Mouse (Mus musculus): ENCODE measurements around the gene Pdzd7.
"Not testable (repeated sequence)": the region's sequence is repeated elsewhere in the genome, so short reads cannot be mapped to it uniquely, and the experiment has no call there.

The Pdzd7 gene

GRCm38 (mm10) chr19:45058113-45058839 lies 12.8 kb upstream of the Pdzd7 start:
- DNase-seq: peak; percentile 95

DNA sequence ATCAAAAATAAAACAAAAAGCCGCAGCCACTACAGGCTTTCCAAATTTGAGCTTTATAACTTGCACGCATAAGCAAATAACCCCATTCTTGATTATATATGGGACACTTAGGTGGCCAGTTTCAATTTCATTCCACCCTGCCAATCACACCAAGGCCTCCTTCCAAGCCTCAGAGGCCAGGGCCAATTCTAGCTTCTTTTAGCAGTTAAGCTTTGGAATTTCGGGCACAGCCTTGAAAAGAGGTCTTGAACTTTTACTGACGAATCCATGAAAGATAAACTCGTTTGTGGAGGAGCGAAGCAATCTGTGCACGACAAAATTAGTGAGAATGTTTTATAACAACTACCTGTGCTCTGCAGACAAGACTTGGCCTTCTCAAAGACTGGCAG lies 12.2 kb upstream of the Pdzd7 start:
- no peak for DNase-seq

GRCm38 (mm10) chr19:45056908-45057698 lies 11.6 kb upstream of the Pdzd7 start:
- DNase-seq: peak; percentile 46

DNA sequence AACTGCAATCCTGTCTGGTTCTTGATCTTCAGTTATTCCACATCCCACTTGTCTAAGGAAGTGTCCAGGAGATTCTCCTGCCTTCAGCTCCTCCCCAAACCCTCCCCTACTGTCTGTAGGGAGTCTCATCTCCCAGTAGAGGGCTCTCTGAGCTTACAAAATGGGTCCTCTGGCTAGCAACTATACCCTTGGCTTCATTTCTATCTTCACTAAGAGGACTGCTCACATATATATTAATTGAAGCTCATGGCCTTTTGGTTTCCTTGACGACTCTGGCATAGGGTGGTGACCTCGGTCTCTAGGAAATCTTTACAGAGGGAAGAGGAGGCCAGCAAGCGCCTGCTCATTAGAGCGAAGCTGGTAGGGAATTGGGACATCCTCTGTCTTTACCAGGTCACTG lies 10.8 kb upstream of the Pdzd7 start:
- DNase-seq: no peak

GRCm38 (mm10) chr19:45054892-45055690 lies 9.6 kb upstream of the Pdzd7 start:
- no peak for DNase-seq

GRCm38 (mm10) chr19:45053451-45053850 lies 7.9 kb upstream of the Pdzd7 start:
- DNase-seq: no peak

DNA sequence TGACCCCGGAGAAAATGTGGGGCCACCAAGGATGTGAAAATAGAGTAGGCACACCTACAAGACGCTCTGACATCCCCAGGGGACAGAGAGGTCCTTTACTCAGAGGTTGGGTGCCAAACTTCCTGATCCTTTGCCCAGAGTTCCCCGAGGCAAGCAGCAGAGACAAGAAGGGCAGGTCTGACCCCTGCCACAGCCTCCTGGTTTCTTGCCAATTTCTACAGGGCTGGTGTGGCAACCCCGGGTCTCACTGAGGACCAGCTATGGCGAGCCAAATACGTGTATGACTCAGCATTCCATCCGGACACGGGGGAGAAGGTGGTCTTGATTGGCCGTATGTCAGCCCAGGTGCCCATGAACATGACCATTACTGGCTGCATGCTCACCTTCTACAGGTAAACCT lies 4.0 kb upstream of the Pdzd7 start:
- DNase-seq: no peak

DNA sequence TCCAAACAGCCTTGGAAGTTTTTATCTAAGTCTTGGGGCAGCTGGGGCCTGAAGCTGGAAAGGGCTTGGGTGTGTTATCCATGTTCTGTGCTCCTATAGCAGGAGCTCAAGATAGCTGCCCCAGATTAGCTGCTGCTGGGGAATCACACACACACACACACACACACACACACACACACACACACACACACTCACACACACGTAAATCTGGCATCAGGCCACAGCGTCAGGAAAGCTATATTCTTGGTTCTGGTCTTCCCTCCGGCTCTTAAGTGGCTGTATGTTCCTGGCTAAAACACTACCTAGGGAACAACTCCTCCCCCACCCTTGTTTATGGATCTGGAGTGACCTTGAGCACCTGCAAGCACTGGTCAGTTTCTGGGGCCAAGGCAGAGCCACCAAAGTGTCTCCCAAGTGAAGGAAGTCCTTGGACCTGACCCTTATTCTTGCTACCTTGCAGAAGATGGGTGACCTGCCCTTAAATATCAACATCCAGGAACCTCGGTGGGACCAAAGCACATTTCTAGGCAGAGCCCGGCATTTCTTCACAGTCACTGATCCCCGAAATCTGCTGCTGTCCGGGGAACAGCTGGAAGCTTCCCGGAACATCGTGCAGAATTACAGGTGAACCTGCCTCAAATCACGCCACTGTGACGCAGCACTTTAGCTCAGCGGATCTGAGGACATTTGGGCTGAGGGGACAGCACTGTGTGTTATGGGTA lies 3.3 kb upstream of the Pdzd7 start:
- no peak for DNase-seq

GRCm38 (mm10) chr19:45047935-45048643 lies 2.6 kb upstream of the Pdzd7 start:
- DNase-seq: peak; percentile 52

GRCm38 (mm10) chr19:45047417-45047934 lies 2.0 kb upstream of the Pdzd7 start, which contains the start of gene Sfxn3:
Gene Sfxn3, plus strand, starts transcription at chr19:45047503.
- peak; percentile 84 for DNase-seq

GRCm38 (mm10) chr19:45046523-45047321 lies 1.2 kb upstream of the Pdzd7 start:
- DNase-seq: peak; percentile 80

GRCm38 (mm10) chr19:45045236-45045635 lies 281 bp downstream of the Pdzd7 start:
- no peak for DNase-seq

DNA sequence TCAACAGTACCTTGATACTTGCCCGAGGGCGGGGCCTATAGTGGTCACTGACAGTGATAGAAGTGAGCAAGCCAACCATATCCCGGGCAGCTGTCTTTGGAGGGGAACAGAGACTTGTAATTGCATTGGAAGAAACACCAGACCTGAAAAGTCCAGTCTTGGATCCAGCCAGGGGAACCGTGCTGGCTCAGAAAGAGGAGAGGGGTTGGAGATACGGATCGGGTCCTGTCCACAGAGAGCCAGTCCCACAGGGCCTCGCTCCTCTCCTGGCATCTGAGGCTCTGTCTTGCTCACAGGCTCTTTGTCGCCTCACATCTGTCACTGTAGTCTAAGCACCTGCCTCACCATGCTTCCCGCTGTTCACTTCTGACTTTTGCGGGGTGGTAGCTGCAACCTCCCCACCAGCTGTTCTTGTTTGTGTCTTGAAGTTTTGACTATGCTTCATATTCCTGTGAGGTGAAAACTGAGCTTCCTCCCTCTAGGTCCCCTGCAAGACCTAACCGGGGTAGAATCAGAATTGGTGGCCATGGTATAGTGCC lies 1.1 kb downstream of the Pdzd7 start:
- DNase-seq: no peak

GRCm38 (mm10) chr19:45040214-45040613 lies 5.3 kb downstream of the Pdzd7 start:
- DNase-seq: no peak

DNA sequence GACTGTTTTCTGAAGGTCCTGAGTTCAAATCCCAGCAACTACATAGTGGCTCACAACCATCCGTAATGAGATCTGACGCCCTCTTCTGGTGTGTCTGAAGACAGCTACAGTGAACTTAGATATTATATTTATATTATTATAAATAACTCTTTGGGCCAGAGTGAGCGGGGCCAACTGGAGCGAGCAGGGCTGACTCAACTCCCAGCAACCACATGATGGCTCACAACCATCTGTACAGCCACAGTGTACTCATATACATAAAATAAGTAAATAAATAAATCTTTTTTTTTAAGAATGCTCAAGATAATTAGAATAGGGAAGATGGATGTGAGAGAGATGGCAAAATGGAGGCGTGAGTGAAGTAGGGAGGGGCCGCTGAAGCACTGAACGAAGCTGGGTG lies 7.3 kb downstream of the Pdzd7 start:
- DNase-seq: not testable (repeated sequence)

GRCm38 (mm10) chr19:45036867-45037266 lies 8.7 kb downstream of the Pdzd7 start:
- DNase-seq: peak; percentile 75

GRCm38 (mm10) chr19:45032570-45033332 lies 12.8 kb downstream of the Pdzd7 start:
- DNase-seq: no peak

DNA sequence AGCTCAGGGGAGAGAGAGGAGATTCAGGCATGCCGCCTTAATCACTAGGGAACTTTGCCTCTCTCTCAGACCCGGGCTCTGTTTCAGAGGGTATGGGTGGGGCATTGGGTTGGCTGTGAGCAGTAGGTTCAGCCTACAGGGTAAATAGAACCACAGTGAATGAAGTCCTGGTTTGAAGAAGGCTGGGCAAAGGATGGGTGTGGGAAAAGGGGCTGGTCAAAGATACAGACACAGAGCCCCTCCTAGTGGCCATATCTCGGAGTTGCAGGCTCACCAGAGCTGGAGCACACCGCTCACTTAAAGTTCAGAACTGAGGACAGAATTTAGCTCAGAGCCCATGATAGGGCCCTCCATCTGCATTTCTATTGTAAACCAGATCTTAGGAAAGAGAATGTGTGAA lies 13.7 kb downstream of the Pdzd7 start:
- DNase-seq: peak; percentile 75

Measured in liver (tissue).